Mouse (Mus musculus) left cerebral cortex, adult 18-20 months (tissue): Measurements from ENCODE around the gene Zmynd10. TPM values are rescaled to one million over a fixed set of nuclear protein-coding genes. Genes with fewer than 3 reads are reported as not detected.

ENCODE experiments used
- DNase-seq, 2 experiments: peaks; one replicate each; pipeline ENCODE4 v3.0.0; 2021 to 2022; ENCODE audit warnings: low spot score in 2 of 2, mixed read lengths in 1 of 2
- long read RNA-seq, 2 experiments: library from polyadenylated mRNA; stranded (forward); transcript quantifications; one replicate each; pipeline ENCODE4 v2.0.0; 2021
- total RNA-seq, 2 experiments: library from RNA; stranded (reverse); gene quantifications; 2 replicates each; pipeline ENCODE4 v1.2.3; 2021

Gene Zmynd10
- 1 to 10 TPM; 6.1 to 7.2 TPM for total RNA-seq
- long read RNA-seq, experiment 1, partial matches to known transcripts = 1 of 4 reads
- long read RNA-seq, experiment 1, other reads (novel, unspliced or antisense) = 2 of 4 reads
- long read RNA-seq, experiment 2, partial matches to known transcripts = 3 of 7 reads
- long read RNA-seq, experiment 2, other reads (novel, unspliced or antisense) = 1 of 7 reads

GRCm38 (mm10) chr9:107547026-107547425 lies at the start of gene Zmynd10:
Gene Zmynd10 (plus strand): TSS chr9:107547298.
- DNase-seq = peak; percentile 86 to 91

- DNase-seq = no peak
Measured at GRCm38 (mm10) chr9:107500708-107501286, 46.3 kb upstream of the Zmynd10 start.

DNA sequence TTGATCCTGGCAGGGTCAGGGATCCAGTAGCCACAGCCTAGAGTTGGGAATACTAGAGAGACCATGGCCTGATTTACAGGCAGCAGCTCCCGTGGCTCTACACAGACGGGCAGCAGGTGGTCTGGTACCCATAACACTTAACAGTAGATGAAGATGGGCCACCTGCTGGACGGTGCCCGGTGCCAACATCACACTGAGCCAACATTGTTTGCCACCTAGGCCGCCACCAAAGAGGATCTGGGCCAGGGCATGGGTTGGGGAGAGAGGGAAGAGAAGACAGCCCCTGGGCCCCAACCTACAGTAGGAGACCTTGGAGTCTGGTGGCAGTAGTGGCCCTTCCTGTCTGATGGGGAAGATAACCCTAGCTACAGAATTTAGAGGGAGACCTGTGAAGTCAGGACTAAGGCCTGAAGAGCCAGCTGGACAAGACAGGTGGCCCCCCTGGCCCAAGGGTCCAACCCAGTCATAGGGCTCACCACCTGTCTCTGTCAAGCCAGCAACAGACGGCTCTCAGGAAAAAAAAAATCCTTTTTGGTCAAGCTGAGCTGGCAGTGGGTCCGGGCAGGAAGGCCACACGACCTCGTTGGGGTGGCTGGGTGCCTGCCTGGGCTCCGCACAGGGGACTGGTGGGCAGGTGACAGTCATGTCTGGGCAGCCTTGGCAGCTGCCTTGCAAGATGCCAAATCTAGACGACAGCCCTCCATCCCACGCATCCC lies 44.8 kb upstream of the Zmynd10 start:
- DNase-seq = no peak

DNA sequence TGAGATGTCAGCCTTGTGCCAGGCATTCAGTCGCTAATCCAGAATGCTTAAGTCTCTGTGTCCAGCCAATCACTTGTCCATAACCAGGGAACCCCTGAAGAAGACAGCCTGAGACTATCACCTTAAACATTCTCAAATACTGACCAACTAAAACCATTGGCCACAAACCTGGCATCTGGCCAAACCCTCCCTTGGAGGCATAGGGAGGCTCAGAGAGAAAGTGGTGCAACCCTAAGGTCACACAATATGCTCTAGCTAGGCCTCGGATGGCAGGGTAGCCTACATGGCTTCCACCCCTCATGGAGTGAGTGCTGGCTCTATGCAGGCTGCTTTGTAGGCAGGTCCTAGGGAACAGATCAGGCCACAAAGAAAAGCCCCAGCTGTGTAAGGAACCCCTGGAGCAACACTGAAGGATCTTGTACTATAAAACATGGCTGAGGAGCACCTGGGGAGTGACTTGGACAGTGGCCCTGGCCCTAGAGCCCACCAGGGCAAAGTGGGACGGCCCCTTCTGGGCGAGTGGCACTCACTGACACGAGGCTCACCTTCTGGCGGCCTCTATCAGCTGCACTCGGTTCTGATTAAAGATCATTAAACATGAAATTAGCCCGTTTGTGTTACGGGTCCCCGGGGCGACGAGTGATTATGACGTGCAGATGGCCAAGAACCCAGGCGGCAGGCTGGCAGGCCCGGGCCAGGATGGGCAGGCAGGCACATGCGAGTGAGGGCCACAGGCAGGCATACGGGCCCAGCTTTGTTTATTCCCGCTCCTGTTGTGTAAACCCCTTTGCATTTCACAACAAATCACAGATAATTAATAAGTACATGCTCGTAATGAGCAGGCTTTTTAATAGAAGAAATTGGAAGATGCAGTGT lies 42.2 kb upstream of the Zmynd10 start:
- DNase-seq = no peak

DNA sequence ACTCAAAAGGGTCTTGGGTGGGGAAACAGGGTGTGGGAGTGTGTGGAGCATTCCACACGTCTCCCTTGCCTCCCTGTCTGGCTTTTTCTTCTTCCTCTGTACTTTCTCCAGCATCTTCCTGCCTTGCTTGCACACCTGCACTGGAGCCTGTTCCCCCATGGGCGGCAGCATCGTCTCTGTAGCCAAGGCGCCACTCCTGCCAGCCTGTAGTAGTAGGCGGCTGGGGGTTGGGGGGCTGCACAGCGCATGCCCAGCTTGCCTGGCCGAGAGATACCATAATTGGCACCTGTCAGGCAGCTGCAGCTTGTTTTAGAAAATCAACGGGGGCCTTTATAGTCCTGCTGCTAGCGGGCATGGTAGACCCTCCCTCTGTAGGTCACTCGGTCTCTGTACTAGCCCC lies 38.8 kb upstream of the Zmynd10 start:
- DNase-seq = peak; percentile 38 to 52

DNA sequence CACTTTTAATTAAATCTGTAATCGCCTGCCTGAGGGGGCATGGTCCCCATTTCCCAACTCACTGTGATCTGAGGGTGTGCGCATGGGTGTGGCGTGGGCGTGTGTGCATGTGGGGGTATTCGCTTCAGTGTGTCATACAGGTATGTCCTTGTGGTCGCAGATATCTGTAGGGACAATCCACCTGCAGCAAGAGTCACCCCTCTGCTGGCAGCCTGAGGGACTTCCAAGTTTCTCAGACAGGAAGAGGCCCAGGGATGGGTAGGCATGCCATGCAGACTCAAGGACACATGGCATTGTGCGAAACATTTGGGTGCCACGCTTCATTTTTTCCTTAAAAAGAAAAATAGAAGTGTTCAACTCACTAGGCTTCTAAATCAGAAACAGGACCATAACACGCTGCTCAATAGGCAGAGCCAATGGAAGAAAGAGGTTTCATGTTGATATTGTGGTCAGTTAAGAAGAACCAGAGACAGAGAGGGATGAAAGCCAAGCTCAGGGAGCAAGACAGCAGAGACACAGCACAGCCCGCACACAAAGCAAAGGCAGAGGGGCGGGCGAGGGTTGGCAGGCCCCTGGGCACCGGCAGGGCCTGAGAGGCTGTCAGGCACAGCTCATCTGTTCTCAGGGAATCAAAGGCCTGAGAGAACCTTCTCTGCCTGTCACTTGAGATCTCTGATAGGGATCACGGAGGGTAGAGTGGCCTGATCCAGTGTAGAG lies 36.6 kb upstream of the Zmynd10 start:
- no peak for DNase-seq

GRCm38 (mm10) chr9:107511436-107511835 lies 35.7 kb upstream of the Zmynd10 start:
- DNase-seq = no peak

- no peak for DNase-seq
Measured at GRCm38 (mm10) chr9:107512326-107512725, 34.8 kb upstream of the Zmynd10 start.

DNA sequence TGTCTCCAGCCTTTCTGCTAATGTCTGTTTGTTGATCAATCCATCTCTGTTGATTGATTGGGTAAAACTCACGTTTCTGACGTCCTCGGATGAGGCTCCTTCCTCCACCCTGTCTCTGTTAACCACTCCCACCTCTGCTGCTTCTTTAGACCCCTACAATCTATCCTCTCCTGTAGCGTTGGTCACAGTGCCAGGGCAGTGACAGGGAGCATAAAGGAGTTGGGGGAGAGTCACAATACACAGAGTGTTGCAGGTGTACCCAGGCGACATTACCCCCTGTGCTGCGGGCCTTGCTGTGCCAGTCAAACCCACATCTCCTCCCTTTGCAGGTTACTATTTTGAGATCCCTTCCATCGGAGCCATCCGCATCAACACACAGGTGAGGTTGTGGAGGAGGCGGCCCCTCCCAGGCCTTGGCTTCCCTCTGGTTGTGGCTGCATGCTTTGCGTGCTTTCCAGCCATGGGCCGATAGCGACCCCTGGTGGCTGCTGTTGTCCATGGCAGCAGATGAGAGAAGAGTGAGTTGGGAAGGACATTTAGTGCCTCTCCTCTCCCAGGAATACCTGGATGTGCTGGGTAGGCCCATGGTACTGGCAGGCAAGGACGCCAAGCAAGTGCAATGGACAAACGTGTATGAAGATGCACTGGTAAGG lies 32.7 kb upstream of the Zmynd10 start:
- DNase-seq = peak; percentile 88 to 92

- DNase-seq = no peak
Measured at GRCm38 (mm10) chr9:107520331-107520730, 26.8 kb upstream of the Zmynd10 start.

DNA sequence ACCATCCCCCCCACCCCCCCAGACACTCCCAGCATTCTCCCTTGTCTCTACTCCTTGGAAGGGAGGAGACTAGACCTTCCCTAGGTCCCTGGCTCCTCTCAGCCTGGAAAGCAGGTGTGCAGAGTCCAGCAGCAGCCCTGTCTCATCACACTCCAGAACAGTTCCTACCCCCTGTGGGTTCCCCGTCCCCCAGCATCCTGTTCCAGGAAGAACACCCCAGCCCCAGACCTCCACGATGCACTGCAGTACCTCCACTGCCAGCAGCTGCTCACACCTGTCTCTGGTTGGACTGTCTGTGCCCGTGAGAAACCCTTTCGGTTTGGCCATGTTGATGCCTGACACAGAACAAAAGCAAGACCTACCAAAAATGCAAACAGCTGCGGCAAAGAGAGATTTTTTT lies 25.9 kb upstream of the Zmynd10 start:
- no peak for DNase-seq

DNA sequence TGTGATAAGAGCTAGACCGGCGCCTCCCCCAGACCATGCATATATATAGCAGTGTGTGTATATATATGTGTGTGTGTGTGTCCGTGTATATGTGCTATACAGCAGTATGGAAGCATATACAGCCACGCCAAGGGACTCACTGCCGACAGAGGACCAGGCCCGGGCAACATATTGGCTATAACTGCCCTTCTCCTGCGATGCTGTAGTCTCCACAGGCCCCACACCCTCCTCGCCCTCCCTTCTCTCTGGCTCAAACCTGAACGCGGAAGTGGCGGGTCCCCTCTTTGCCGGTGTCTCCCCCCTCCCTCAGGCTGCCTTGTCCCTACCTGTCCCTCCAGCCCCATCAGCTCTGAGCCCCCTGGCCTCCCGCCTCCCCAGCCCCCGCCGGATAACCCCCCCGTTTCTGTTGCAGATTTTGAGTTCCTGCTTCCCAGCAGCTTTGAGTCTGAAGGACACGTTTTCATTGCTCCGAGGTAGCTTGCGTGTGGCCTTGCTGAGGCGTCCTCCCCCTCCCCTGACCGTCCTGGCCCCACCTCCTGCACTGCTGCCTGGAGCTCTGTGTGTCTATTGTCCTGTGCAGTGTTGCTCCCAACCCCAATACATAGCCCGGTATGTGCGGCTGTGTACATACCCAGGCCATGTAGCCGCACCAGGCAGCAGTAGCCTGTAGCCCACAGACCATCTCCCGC lies 25.2 kb upstream of the Zmynd10 start:
- DNase-seq = no peak

DNA sequence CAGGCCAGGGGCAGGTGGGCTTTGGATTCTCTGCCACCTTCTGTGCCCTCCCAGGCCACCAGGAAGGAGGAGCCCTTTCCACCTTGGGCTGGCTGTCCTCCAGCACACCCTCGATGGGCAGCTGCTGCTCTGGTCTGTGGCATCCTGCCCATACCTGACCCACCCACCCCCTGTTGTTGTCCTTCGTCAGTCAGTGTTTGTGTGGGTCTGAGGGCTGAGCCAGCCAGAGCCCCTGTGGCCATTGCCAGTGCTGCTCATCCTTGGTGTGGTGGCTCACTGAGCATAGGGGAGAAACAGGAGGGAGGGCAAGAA lies 24.7 kb upstream of the Zmynd10 start:
- no peak for DNase-seq

DNA sequence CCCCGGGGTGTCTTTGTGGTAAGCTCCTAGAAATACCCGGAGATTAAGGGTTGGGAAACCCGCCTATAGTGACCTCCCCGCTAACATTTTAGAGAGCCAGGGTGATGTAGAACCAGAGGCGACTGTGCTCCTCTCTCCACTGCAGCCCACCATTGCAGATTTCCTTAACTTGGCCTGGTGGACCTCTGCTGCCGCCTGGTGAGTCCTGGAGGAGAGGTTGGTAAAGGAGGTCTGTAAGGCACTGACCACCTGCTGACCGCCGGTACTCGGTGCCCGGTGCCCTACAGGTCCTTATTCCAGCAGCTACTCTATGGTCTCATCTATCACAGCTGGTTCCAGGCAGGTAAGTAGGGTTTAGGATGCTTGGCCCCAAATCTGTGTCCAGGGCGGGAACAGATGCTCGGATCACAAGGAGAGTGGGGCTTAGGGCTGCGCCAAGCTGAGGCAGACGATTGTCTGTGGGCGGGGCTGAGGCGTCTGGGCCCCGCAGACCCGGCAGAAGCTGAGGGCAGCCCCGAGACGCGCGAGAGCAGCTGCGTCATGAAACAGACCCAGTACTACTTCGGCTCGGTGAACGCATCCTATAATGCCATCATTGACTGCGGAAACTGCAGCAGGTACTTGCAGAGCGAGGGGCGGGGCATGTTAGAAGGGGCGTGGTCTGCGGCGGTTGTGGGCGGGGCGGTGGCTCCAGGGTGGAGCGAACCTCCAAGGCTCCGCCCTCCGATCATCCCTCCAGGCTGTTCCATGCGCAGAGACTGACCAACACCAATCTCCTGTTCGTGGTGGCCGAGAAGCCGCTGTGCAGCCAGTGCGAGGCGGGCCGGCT lies 20.7 kb upstream of the Zmynd10 start:
- DNase-seq = peak; percentile 68 to 77

DNA sequence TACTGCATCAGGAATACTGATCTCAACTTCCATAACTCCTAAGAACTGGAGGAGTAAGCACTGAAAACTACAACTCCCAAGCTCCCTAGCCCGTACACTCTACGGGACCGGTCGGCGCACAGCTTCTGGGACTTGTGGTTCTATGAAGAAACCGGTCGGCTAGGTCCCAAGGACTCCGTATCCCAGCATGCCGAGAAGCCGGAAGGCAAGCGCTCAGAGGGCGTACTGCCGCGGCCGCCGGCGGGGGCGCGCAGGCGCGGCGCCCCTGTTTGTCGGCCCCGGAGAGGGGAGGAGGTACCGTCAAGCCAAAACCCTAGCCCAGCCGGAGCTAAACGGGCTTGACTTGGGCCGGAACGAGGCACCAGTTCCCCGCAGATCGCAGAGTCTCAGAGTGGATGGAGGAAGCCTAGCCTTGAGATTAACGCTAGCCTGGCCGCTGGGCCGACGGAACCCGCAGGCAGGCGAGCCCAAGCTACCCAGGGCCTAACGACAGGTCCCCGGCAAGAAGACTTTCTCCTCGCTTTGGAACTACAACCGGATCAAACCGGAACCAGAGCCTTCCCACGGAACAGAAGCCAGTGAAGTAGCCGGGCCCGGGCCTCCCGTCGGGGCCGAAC lies 13.2 kb upstream of the Zmynd10 start, which contains the start of gene Tmem115:
TSS of gene Tmem115 (plus strand) at position 155 of the 617 bp plus-strand sequence.
- peak; percentile 88 to 94 for DNase-seq

GRCm38 (mm10) chr9:107534408-107535202 lies 12.5 kb upstream of the Zmynd10 start:
- DNase-seq = no peak

- no peak for DNase-seq
Measured at GRCm38 (mm10) chr9:107538231-107538630, 8.9 kb upstream of the Zmynd10 start.

DNA sequence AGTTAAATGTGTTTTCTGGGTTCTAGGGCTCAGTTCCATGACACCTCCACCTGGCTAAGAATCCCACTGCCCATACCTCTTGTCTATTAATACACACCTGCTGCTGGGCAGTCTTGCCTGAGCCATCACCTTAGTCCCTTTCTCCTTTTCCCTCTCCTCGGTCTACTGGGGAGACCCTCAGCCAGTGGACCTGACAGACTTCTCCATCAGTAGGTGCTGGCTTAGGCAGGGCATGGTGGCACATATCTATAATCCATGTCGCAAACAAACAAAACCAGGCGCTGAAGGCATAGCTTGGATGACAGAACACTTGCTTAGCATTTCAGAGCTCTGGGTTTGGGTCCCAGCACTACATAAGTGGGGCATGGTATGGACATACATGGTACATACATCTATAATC lies 8.4 kb upstream of the Zmynd10 start:
- no peak for DNase-seq
